Mouse (Mus musculus) myocyte (in vitro differentiated cells): ENCODE data around the gene Kif5c.

ENCODE experiments used
- E2F4 ChIP-seq: IDR thresholded peaks from one replicate; pipeline ENCODE4 v1.6.1; 2011; ENCODE audit warnings: mild to moderate bottlenecking, control low read depth, moderate library complexity; ENCODE audit not compliant: insufficient read depth
- MAX ChIP-seq: IDR thresholded peaks from one replicate; pipeline ENCODE4 v1.6.1; 2011; ENCODE audit warnings: low read depth, mild to moderate bottlenecking, control low read depth
- MYOG ChIP-seq, 3 experiments: IDR thresholded peaks; one replicate each; pipeline ENCODE4 v1.6.1; 2011; ENCODE audit warnings: control low read depth in 2 of 3, low read depth in 2 of 3, mild to moderate bottlenecking in 2 of 3; ENCODE audit not compliant: insufficient read length in 2 of 3, control insufficient read depth in 1 of 3, insufficient read depth in 1 of 3
- POLR2A ChIP-seq: IDR thresholded peaks from one replicate; pipeline ENCODE4 v1.6.1; 2011; ENCODE audit warnings: low read depth, mild to moderate bottlenecking, control low read depth, moderate library complexity; ENCODE audit not compliant: insufficient read length
- POLR2AphosphoS2 ChIP-seq: IDR thresholded peaks from one replicate; pipeline ENCODE4 v1.6.1; 2011; ENCODE audit warnings: low read depth, control low read depth; ENCODE audit not compliant: insufficient read length
- REST ChIP-seq: IDR thresholded peaks from one replicate; pipeline ENCODE4 v1.6.1; 2011; ENCODE audit warnings: mild to moderate bottlenecking, control low read depth, moderate library complexity; ENCODE audit not compliant: insufficient read depth, insufficient read length
- TCF12 ChIP-seq: IDR thresholded peaks from one replicate; pipeline ENCODE4 v1.6.1; 2011; ENCODE audit warnings: mild to moderate bottlenecking, control low read depth; ENCODE audit not compliant: poor library complexity, insufficient read depth, severe bottlenecking
- TCF3 ChIP-seq: IDR thresholded peaks from one replicate; pipeline ENCODE4 v1.6.1; 2011; ENCODE audit warnings: low read depth, control low read depth; ENCODE audit not compliant: insufficient read length
- USF1 ChIP-seq: IDR thresholded peaks from one replicate; pipeline ENCODE4 v1.6.1; 2011; ENCODE audit warnings: low read depth, mild to moderate bottlenecking, control low read depth, moderate library complexity

- TF ChIP-seq E2F4, result no peak
- no peak for TF ChIP-seq POLR2A
- TF ChIP-seq TCF12, result no peak
- no peak for TF ChIP-seq REST
- TF ChIP-seq USF1, result no peak
- TF ChIP-seq MYOG (IDR thresholded peaks at IDR 0.05; ENCODE audit: control insufficient read depth in 1 of 3, insufficient read depth in 1 of 3, insufficient read length in 2 of 3, low read depth in 2 of 3), result no peak
- TF ChIP-seq POLR2AphosphoS2, result no peak
- no peak for TF ChIP-seq MAX
- no peak for TF ChIP-seq TCF3
Observed at GRCm38 (mm10) chr2:49661348-49661747, 42.2 kb downstream of the Kif5c start.
